Mouse (Mus musculus) C2C12 (cell line): ENCODE results near the gene Paqr3. TPM values are rescaled to one million over a fixed set of nuclear protein-coding genes. Genes with fewer than 3 reads are reported as not detected.

Source experiments
- H3K27me3 ChIP-seq: one replicate; pipeline ENCODE4 v1.6.1; 2011; ENCODE audit not compliant: control insufficient read depth, insufficient read depth, insufficient read length
- H3K36me3 ChIP-seq: one replicate; pipeline ENCODE4 v1.6.1; 2011; ENCODE audit not compliant: control insufficient read depth, insufficient read depth
- H3K4me3 ChIP-seq: one replicate; pipeline ENCODE4 v1.5.1; 2011; ENCODE audit warnings: mild to moderate bottlenecking, control low read depth; ENCODE audit not compliant: poor library complexity, insufficient read depth, severe bottlenecking
- H3K79me2 ChIP-seq: one replicate; pipeline ENCODE4 v1.6.1; 2011; ENCODE audit not compliant: control insufficient read depth, insufficient read depth
- H3K79me3 ChIP-seq: one replicate; pipeline ENCODE4 v1.6.1; 2011; ENCODE audit warnings: low read depth, control low read depth
- H3ac ChIP-seq: one replicate; pipeline ENCODE3; 2011; ENCODE audit warnings: low read depth; ENCODE audit not compliant: control insufficient read depth, insufficient read length
- CEBPB ChIP-seq: IDR thresholded peaks from one replicate; pipeline ENCODE4 v1.6.1; 2011; ENCODE audit warnings: low read depth, mild to moderate bottlenecking, control low read depth, moderate library complexity
- CTCF ChIP-seq: IDR thresholded peaks from one replicate; pipeline ENCODE4 v1.5.1; 2011; ENCODE audit not compliant: control insufficient read depth, insufficient read depth, insufficient read length
- FOSL1 ChIP-seq: IDR thresholded peaks from one replicate; pipeline ENCODE4 v1.8.0; 2011; ENCODE audit warnings: mild to moderate bottlenecking, low read length; ENCODE audit not compliant: poor library complexity, insufficient read depth, severe bottlenecking
- MAX ChIP-seq: IDR thresholded peaks from one replicate; pipeline ENCODE4 v1.6.1; 2011; ENCODE audit warnings: mild to moderate bottlenecking, control low read depth
- MYOD1 ChIP-seq: IDR thresholded peaks from one replicate; pipeline ENCODE4 v1.6.1; 2011; ENCODE audit warnings: low read depth; ENCODE audit not compliant: control insufficient read depth, insufficient read length
- MYOG ChIP-seq: IDR thresholded peaks from one replicate; pipeline ENCODE4 v1.6.1; 2011; ENCODE audit not compliant: control insufficient read depth, insufficient read length; ENCODE audit errors: extremely low read depth
- USF1 ChIP-seq: IDR thresholded peaks from one replicate; pipeline ENCODE4 v1.6.1; 2011; ENCODE audit warnings: low read depth, mild to moderate bottlenecking, control low read depth, moderate library complexity
- polyA plus RNA-seq: library from polyadenylated mRNA; unstranded; fragments of >200 nt; fragmentation: generic; extraction: Trizol; gene quantifications from one replicate; pipeline ENCODE4 v1.2.1, GENCODE M21; 2012; ENCODE audit warnings: missing spikeins

Paqr3 gene
- polyA plus RNA-seq, 1 experiment, result 3.6 TPM

GRCm38 (mm10) chr5:97085071-97085470 lies 26.3 kb downstream of the Paqr3 start:
- TF ChIP-seq FOSL1 (no peak), MAX (no peak), CTCF (no peak), USF1 (no peak), MYOD1 (no peak), MYOG (no peak), CEBPB (no peak)
- Histone ChIP-seq H3K79me2 (no peaks in the 10 kb centered on the region), H3K27me3 (no peaks in the 10 kb centered on the region)

GRCm38 (mm10) chr5:97084541-97084940 lies 26.9 kb downstream of the Paqr3 start:
- no peaks in the 10 kb centered on the region for H3K79me2 ChIP-seq
- TF ChIP-seq MAX (no peak), CTCF (no peak), CEBPB (no peak), MYOD1 (no peak), MYOG (no peak), FOSL1 (no peak), USF1 (no peak)

More at GRCm38 (mm10) chr5:97085071-97085470, 26.3 kb downstream of the Paqr3 start:
- Histone ChIP-seq H3ac (no peak overlapping the region), H3K36me3 (peaks cover 11% of the 10 kb centered on the region), H3K79me3 (no peaks in the 10 kb centered on the region), H3K4me3 (no peak overlapping the region)

GRCm38 (mm10) chr5:97083701-97084100 lies 27.7 kb downstream of the Paqr3 start:
- Histone ChIP-seq H3ac (no peak overlapping the region), H3K4me3 (no peak overlapping the region), H3K79me2 (no peaks in the 10 kb centered on the region), H3K79me3 (no peaks in the 10 kb centered on the region), H3K27me3 (no peaks in the 10 kb centered on the region), H3K36me3 (peaks cover 11% of the 10 kb centered on the region)
- TF ChIP-seq USF1, result no peak
- TF ChIP-seq FOSL1, result no peak
- TF ChIP-seq MYOG, result no peak
- no peak for TF ChIP-seq CEBPB
- no peak for TF ChIP-seq MYOD1
- no peak for TF ChIP-seq CTCF
- no peak for TF ChIP-seq MAX

More at GRCm38 (mm10) chr5:97084541-97084940, 26.9 kb downstream of the Paqr3 start:
- peaks cover 11% of the 10 kb centered on the region for H3K36me3 ChIP-seq
- H3K79me3 ChIP-seq, result no peaks in the 10 kb centered on the region
- H3K4me3 ChIP-seq, result no peak overlapping the region
- H3ac ChIP-seq, result no peak overlapping the region
- no peaks in the 10 kb centered on the region for H3K27me3 ChIP-seq

GRCm38 (mm10) chr5:97081481-97081880 lies 29.9 kb downstream of the Paqr3 start:
- H3K36me3 ChIP-seq, result peaks cover 4% of the 10 kb centered on the region
- no peaks in the 10 kb centered on the region for H3K79me2 ChIP-seq
- no peak overlapping the region for H3K4me3 ChIP-seq
- H3K27me3 ChIP-seq, result no peaks in the 10 kb centered on the region
- no peak overlapping the region for H3ac ChIP-seq
- no peaks in the 10 kb centered on the region for H3K79me3 ChIP-seq
- no peak for TF ChIP-seq MYOD1
- no peak for TF ChIP-seq MYOG
- TF ChIP-seq CTCF, result no peak
- no peak for TF ChIP-seq CEBPB
- no peak for TF ChIP-seq FOSL1
- no peak for TF ChIP-seq MAX
- no peak for TF ChIP-seq USF1

- Histone ChIP-seq H3K36me3 (peaks cover 4% of the 10 kb centered on the region), H3K27me3 (no peaks in the 10 kb centered on the region), H3ac (no peak overlapping the region), H3K79me2 (no peaks in the 10 kb centered on the region), H3K79me3 (no peaks in the 10 kb centered on the region), H3K4me3 (no peak overlapping the region)
- TF ChIP-seq MYOG (no peak), MYOD1 (no peak), MAX (no peak), CTCF (no peak), CEBPB (no peak), USF1 (no peak), FOSL1 (no peak)
Observed at GRCm38 (mm10) chr5:97078641-97079040, 32.8 kb downstream of the Paqr3 start.

- Histone ChIP-seq H3K79me2 (no peaks in the 10 kb centered on the region), H3K36me3 (peaks cover 4% of the 10 kb centered on the region), H3K79me3 (no peaks in the 10 kb centered on the region), H3ac (no peak overlapping the region), H3K4me3 (no peak overlapping the region), H3K27me3 (no peaks in the 10 kb centered on the region)
- TF ChIP-seq MAX (no peak), CTCF (no peak), FOSL1 (no peak), CEBPB (no peak)
Observed at GRCm38 (mm10) chr5:97077676-97078075, 33.7 kb downstream of the Paqr3 start.
